8 mouse cellular contexts compared by ENCODE assay signal in genomic region chr4:145013187-145013586, GRCm38 (mm10).
DNase-seq lines count a peak whose midpoint lies in the region; ATAC-seq and TF ChIP-seq lines count a peak whose summit lies in the region.
"Had no signal": no experiment of that assay in that cellular context is flagged by ENCODE, and none has a peak within 500 bp of the region (broad histone marks: within the 10 kb centered on the region; RNA-seq: fewer than 3 reads in every experiment).

No protein-coding gene starts in this region.

- peak overlapping the region; percentile 77 for H3K27ac ChIP-seq in kidney, embryonic 15.5 days
- H3K27ac ChIP-seq in bone marrow macrophage, adult 2 months (ENCODE audit: insufficient read depth, low read depth, low read length) = peak overlapping the region; percentile 73
- H3K27ac ChIP-seq in liver, postnatal 0 days (ENCODE audit: low read depth) = 0 out of 2 replicates have a peak overlapping the region, but pooled peaks have one; percentile 14

- no peak for TF ChIP-seq CTCF in bone marrow macrophage, adult 2 months (IDR thresholded peaks at IDR 0.05; ENCODE audit: low read depth, low read length)
- no peak for TF ChIP-seq CTCF in liver, postnatal 0 days (IDR thresholded peaks at IDR 0.05; ENCODE audit: low read depth)

- no peaks in the 10 kb centered on the region for H3K27me3 ChIP-seq in kidney, embryonic 15.5 days
- H3K27me3 ChIP-seq in liver, postnatal 0 days (ENCODE audit: insufficient read depth, low read length) = no peaks in the 10 kb centered on the region

- 68% methylated on average over 4 of the region's 4 CpGs for WGBS in kidney, embryonic 15.5 days
- WGBS in liver, postnatal 0 days (ENCODE audit: insufficient replicate concordance) = 68% methylated on average over 4 of the region's 4 CpGs

- no peak; the same call in 1 of the 2 replicates for ATAC-seq in kidney, embryonic 15.5 days (replicated peaks; ENCODE audit: low FRiP score)
- ATAC-seq in common myeloid progenitor, adult 5-6 weeks (replicated peaks; ENCODE audit: low read depth, poor library complexity, severe bottlenecking) = peak; percentile 64
- no peak for ATAC-seq in liver, postnatal 0 days

- H3K9me3 ChIP-seq in kidney, embryonic 15.5 days (replicated peaks) = no peaks in the 10 kb centered on the region
- H3K9me3 ChIP-seq in liver, postnatal 0 days (ENCODE audit: low read length) = no peaks in the 10 kb centered on the region

- no peak for DNase-seq in kidney, postnatal 10 days
- DNase-seq in liver, postnatal 0 days = no peak
- no peak for DNase-seq in spleen, postnatal 10 days (ENCODE audit: low spot score in 2 of 2)
- no peak for DNase-seq in testis, postnatal 14 days (ENCODE audit: low spot score)
- DNase-seq: lung, embryonic 14.5 days had no signal

- peaks cover 22% of the 10 kb centered on the region; the same call in 1 of the 2 replicates for H3K36me3 ChIP-seq in kidney, embryonic 15.5 days
- peaks cover 12% of the 10 kb centered on the region for H3K36me3 ChIP-seq in liver, postnatal 0 days (replicated peaks; ENCODE audit: insufficient read depth, low read length)

- H3K4me3 ChIP-seq in kidney, embryonic 15.5 days (replicated peaks) = no peak overlapping the region
- H3K4me3 ChIP-seq in bone marrow macrophage, adult 2 months (ENCODE audit: insufficient read depth, low read length) = no peak overlapping the region
- H3K4me3 ChIP-seq in liver, postnatal 0 days (ENCODE audit: low read depth, low read length) = no peak overlapping the region

- TF ChIP-seq POLR2A in bone marrow macrophage, adult 2 months (IDR thresholded peaks at IDR 0.05; ENCODE audit: borderline replicate concordance, low read depth, low read length) = no peak

- no peak overlapping the region for H3K4me2 ChIP-seq in kidney, embryonic 15.5 days
- H3K4me2 ChIP-seq in liver, postnatal 0 days (ENCODE audit: low read depth, low read length) = no peak overlapping the region
- H3K4me2 ChIP-seq: lung, embryonic 14.5 days had no signal

- no peak overlapping the region for H3K9ac ChIP-seq in kidney, embryonic 15.5 days
- no peak overlapping the region for H3K9ac ChIP-seq in liver, postnatal 0 days (replicated peaks)
- H3K9ac ChIP-seq: lung, embryonic 14.5 days had no signal

- peaks cover 44% of the 10 kb centered on the region for H3K4me1 ChIP-seq in kidney, embryonic 15.5 days
- H3K4me1 ChIP-seq in bone marrow macrophage, adult 2 months (ENCODE audit: control insufficient read depth, insufficient read depth, low read length) = peaks cover 43% of the 10 kb centered on the region
- peaks cover 26% of the 10 kb centered on the region for H3K4me1 ChIP-seq in liver, postnatal 0 days (ENCODE audit: insufficient read depth)

- TF ChIP-seq EP300 in liver, postnatal 0 days (IDR thresholded peaks at IDR 0.05; ENCODE audit: low read depth) = no peak

Comparison
In these comparisons a context has a peak if more than half of its experiments do, and no peak if none do; other contexts are left out.
1. H3K27ac ChIP-seq: peak in every context shown above with its lines; median percentile 77 in kidney, embryonic 15.5 days; 73 in bone marrow macrophage, adult 2 months; 14 in liver, postnatal 0 days.